Comparison of ENCODE assay signal across 8 mouse cellular contexts in the genomic region with DNA sequence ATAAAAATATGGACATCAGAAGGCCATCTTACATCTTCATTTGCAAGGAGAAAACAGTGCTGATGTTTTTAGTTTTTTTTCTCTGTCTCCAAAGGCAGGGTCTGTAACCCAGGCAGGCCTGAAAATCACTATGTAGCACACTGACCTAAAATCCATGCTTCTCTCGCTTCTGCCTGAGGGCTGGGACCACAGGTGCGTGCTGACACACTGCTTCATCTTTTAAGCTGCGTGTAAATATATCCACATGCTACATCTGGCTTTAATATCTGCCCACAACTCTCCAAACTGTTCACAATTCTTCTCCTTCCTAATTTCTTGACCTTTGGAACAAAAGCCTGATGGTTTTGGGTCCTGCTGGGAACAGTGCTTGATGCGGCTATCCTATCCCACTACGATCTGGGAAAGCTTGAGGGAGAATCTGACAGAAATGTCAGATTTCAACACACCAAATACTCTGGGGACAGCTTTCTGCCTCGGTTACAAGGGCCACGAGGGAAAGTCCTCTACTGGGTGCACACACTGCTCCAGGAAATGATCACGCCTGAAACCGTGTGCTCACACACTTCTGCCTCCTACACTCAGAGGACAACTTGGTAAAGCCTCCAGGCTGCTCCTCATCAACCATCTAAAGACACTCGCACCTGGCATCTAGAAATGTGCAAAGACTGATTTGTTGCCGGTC. TPM values are rescaled to one million over a fixed set of nuclear protein-coding genes. Genes with fewer than 3 reads are reported as not detected.
DNase-seq lines count a peak whose midpoint lies in the region; ATAC-seq and TF ChIP-seq lines count a peak whose summit lies in the region.

No protein-coding gene starts in this region.

- 77% methylated on average over 11 of the region's 11 CpGs for WGBS in heart, embryonic 12.5 days
- WGBS in thymus, adult 2 months, result 41% methylated on average over 11 of the region's 11 CpGs
- WGBS in intestine, embryonic 16.5 days, result 78% methylated on average over 11 of the region's 11 CpGs

- DNase-seq in heart, adult 8-10 months (ENCODE audit: low spot score), result no peak
- peak; percentile 29 for DNase-seq in thymus, postnatal 4 days
- no peak for DNase-seq in thymus, adult 2 months
- no peak for DNase-seq in ovary, postnatal 10 days (ENCODE audit: low spot score)
- no peak for DNase-seq in adrenal gland, adult 18-20 months (ENCODE audit: low spot score in 2 of 2)
- DNase-seq in urinary bladder, postnatal 14 days (ENCODE audit: low spot score), result no peak

- no peak overlapping the region for H3K27ac ChIP-seq in heart, embryonic 12.5 days (ENCODE audit: poor library complexity, severe bottlenecking)
- no peak overlapping the region; the same call in 1 of the 2 replicates for H3K27ac ChIP-seq in thymus, adult 2 months (ENCODE audit: control insufficient read depth, insufficient read depth, low read length)
- H3K27ac ChIP-seq in intestine, embryonic 16.5 days (ENCODE audit: low read length), result no peak overlapping the region

- ATAC-seq in heart, embryonic 12.5 days (ENCODE audit: insufficient number of reproducible peaks, low FRiP score), result no peak
- no peak for ATAC-seq in intestine, embryonic 16.5 days

- H3K4me1 ChIP-seq in heart, embryonic 12.5 days (replicated peaks), result peaks cover 50% of the 10 kb centered on the region
- peaks cover 27% of the 10 kb centered on the region for H3K4me1 ChIP-seq in thymus, adult 2 months (replicated peaks; ENCODE audit: control insufficient read depth, insufficient read depth, low read length)
- peaks cover 27% of the 10 kb centered on the region; the same call in 1 of the 2 replicates for H3K4me1 ChIP-seq in intestine, embryonic 16.5 days (ENCODE audit: control insufficient read depth, insufficient read depth, low read length)

- TF ChIP-seq CTCF in thymus, adult 2 months (IDR thresholded peaks at IDR 0.05; ENCODE audit: borderline replicate concordance, control insufficient read depth, extremely low read depth, insufficient read depth, low read length, poor library complexity), result no peak

- 0 out of 2 replicates have a peak overlapping the region, but pooled peaks have one; percentile 6 for H3K4me3 ChIP-seq in heart, embryonic 12.5 days
- H3K4me3 ChIP-seq in thymus, adult 2 months (ENCODE audit: control insufficient read depth, insufficient read depth, low read length), result no peak overlapping the region
- H3K4me3 ChIP-seq in intestine, embryonic 16.5 days (ENCODE audit: low read length), result no peak overlapping the region

- no peak for TF ChIP-seq POLR2A in thymus, adult 2 months (IDR thresholded peaks at IDR 0.05; ENCODE audit: control insufficient read depth, extremely low read depth, insufficient read depth, low read length, poor library complexity)

- H3K9ac ChIP-seq in heart, embryonic 12.5 days, result peak overlapping the region; percentile 32; the same call in 1 of the 2 replicates
- no peak overlapping the region for H3K9ac ChIP-seq in intestine, embryonic 16.5 days (ENCODE audit: low read depth, low read length)

- peak overlapping the region; percentile 92 for H3K4me2 ChIP-seq in heart, embryonic 12.5 days
- peak overlapping the region; percentile 4; the same call in 1 of the 2 replicates for H3K4me2 ChIP-seq in intestine, embryonic 16.5 days (ENCODE audit: low read depth, low read length)

- no peaks in the 10 kb centered on the region for H3K27me3 ChIP-seq in heart, embryonic 12.5 days (replicated peaks)
- H3K27me3 ChIP-seq in thymus, adult 2 months (ENCODE audit: control insufficient read depth, insufficient read depth, low read length), result no peaks in the 10 kb centered on the region
- no peaks in the 10 kb centered on the region for H3K27me3 ChIP-seq in intestine, embryonic 16.5 days (replicated peaks; ENCODE audit: control insufficient read depth, insufficient read depth, low read length)

- H3K9me3 ChIP-seq in heart, embryonic 12.5 days (replicated peaks), result no peaks in the 10 kb centered on the region
- H3K9me3 ChIP-seq in intestine, embryonic 16.5 days (ENCODE audit: control insufficient read depth, low read length), result no peaks in the 10 kb centered on the region

- peaks cover 29% of the 10 kb centered on the region for H3K36me3 ChIP-seq in heart, embryonic 12.5 days
- no peaks in the 10 kb centered on the region for H3K36me3 ChIP-seq in thymus, adult 2 months (ENCODE audit: control insufficient read depth, insufficient read depth, low read length)
- H3K36me3 ChIP-seq in intestine, embryonic 16.5 days (ENCODE audit: control insufficient read depth, insufficient read depth, low read length), result no peaks in the 10 kb centered on the region; the same call in 1 of the 2 replicates

RNA-seq across cellular contexts. Expression of gene Txnrd2, which starts 1.7 kb away (rescaled TPM):
- polyA plus RNA-seq in heart, embryonic 12.5 days (2016; fragmentation: Nextera tagmentation; extraction: Ambion mirVana), result 34.9 and 37.2 TPM in 2 replicates
- 10 to 100 TPM; 37.0 to 49.9 (median 42.1) TPM for total RNA-seq in heart, adult 8-10 months (2022)
- 10.6 and 10.7 TPM in 2 replicates for polyA plus RNA-seq in thymus, adult 2 months (2012; rRNA removed)
- polyA plus RNA-seq in intestine, embryonic 16.5 days (2015; fragmentation: Nextera tagmentation; extraction: Ambion mirVana), result 28.4 and 29.8 TPM in 2 replicates
- 10 to 100 TPM; 75.6 to 98.9 TPM for total RNA-seq in adrenal gland, adult 18-20 months (2021)

RNA-seq across cellular contexts. Expression of gene Comt, which starts 2.1 kb away (rescaled TPM):
- 88.2 and 90.8 TPM in 2 replicates for polyA plus RNA-seq in heart, embryonic 12.5 days (2016; fragmentation: Nextera tagmentation; extraction: Ambion mirVana)
- 100 to 1,000 TPM; 146 to 174 (median 157) TPM for total RNA-seq in heart, adult 8-10 months (2022)
- 104 and 108 TPM in 2 replicates for polyA plus RNA-seq in thymus, adult 2 months (2012; rRNA removed)
- 109 and 110 TPM in 2 replicates for polyA plus RNA-seq in intestine, embryonic 16.5 days (2015; fragmentation: Nextera tagmentation; extraction: Ambion mirVana)
- 100 to 1,000 TPM; 191 to 384 TPM for total RNA-seq in adrenal gland, adult 18-20 months (2021)
